Mouse (Mus musculus) megakaryocyte-erythroid progenitor cell, adult 5 weeks (primary cell): ENCODE data around the gene Amd1. TPM values are rescaled to one million over a fixed set of nuclear protein-coding genes. Genes with fewer than 3 reads are reported as not detected.

Source experiments
- polyA plus RNA-seq: library from polyadenylated mRNA; stranded (reverse); fragments of >175 nt; gene quantifications from 2 replicates; pipeline ENCODE4 v1.2.3, GENCODE M21; 2012

The Amd1 gene
- 3.0 and 3.4 TPM in 2 replicates for polyA plus RNA-seq

DNA sequence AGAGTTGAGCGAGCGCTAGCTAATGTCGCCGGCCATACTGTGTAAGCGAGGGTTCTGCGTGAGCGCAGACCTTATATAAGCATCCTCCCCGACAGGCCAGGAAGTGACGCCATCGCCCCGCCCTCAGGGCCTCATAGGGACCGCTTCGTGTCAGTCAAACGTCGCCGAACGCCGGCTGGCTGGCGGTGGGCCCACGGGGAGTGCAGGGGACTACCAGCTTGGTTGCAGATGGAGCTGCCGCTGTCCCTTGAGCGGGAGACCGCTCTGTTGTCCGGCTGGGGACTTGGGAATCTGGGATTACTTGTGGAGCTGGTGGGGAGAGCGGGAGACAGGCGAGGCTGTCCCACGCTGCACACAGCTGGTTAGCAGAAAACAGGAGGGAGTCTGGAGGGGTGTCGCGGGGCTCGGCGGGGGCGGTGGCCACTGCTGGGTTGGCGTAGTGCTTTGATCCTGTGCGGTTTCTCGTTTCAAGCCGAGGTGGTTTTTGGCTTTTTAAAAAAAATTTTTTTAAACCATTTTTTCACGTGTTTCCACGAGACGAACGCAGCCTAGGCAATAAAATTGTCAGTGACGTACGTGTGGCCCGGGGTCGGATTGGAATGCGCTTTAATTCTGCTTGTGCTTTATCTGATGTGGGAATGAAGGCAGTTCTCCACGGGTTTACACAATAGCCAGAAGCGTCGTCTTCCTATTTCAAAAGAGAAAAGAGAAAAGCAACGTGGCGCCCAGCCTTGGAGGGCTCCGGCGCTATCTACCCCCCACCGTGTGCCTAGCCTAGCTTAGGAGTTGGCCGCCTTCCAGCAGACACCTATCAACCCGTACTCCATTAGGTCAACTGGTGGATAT, at the start of gene Amd1:
TSS of gene Amd1 (minus strand) at position 47 of the 846 bp plus-strand sequence.

DNA sequence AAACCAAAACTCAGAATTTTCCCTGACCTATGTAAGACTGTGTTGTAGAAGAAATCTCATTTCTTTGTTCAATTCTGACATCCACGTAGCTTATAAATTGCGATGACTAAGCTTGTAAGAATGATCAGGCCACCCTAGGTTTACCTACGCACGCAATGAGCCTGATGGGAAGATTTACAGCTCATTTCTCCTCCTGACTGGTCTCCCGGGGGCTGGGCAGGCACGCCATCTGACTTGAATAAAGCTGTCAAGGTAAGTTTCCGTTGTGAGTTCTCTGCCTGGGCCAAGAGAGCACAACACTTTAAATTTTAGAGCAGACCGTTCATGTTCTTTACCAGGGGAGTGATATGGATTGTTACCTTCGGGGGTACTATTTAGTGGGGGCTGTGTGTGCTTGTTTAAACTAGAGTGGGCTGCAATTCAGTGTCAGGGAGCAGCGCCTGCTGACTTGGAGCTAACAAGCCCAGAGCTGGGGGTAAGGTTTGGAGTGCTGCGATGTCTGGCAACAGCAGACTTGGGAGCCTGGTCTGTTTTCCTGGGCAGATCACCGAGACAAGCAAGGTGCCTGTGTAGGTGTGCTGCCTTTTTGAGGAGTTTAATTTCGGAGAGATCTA, 37.5 kb upstream of the Amd1 start, which contains the start of gene Cdk19:
TSS of gene Cdk19 (plus strand) at position 214 of the 614 bp plus-strand sequence.

DNA sequence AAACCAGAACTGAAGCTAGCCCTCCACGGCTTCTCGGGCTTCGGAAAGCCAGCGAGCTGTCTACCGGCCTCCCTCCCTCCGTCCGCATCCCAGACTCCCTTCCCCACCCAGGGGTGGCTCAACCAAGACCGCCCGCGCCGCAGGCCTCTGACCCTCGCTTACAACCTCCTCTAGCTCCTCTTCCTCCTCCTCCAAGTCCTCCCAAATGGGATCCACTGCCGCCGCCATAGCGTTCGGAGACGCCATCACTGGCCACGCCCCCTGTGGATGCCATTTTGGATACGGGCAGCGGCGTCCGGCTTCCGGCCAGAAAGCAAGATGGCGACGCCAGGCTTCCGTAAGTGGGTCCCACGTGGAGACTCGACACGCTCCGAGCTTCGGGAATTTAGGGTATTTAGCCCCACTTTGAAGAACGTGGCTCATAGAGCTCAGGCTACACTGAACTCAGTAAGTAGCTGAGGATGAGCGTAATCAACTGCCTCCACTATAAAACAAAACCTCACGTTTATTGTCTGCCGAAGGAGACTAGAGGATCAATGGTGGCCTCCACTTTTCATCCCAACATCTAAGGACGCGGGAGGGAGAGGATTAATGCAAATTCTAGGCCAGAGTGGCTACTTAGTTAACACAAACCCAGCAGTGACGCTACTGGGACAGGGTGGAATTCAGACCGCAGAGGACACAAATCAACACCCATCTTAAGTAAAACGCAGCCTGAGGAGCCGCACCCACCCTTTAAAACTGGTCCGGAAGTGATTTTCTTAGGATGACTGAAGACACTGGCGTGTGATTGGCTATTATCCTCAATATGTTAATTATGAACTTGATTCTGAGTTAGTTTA, 44.4 kb downstream of the Amd1 start, which contains the start of gene Gtf3c6:
TSS of gene Gtf3c6 (minus strand) at position 695 of the 842 bp plus-strand sequence.

DNA sequence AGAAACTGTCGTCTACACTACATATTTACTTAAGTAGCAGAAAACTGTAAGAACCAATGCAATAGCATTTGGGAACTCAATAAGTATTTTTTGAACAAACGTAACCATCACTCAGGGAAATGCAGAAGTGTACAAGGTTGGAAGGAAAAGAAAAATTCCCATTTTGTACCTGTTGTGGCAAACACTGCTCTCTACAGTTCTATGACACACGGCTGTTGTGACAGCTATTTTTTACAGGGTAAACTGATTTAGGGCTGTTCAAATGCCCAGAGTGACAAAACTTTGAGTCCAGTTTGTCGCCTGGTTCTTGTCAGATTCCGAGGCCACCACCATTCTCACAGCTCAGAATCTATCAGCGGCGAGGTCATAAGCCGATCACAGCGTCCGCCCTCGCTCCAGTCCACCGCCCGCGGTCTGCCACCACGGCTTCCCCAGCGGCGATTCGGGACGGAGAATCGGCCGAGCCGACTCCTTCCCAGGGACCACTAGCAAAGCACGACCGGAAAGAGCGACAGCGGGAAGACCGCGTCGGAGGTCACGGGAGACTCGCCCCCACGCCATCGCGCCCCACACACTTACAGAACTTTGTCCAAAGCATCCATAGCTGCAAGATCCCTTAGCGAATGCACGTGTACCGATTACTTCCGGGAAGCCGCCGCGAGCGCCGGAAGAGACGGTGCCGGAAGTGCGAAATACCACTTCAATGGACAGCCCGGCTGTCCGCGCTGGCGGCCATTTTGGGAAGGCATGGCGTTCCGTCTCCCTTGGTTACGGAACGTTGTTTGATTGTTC, 55.4 kb downstream of the Amd1 start, which contains the start of gene Rpf2:
TSS of gene Rpf2 (minus strand) at position 663 of the 792 bp plus-strand sequence.

Other genes starting within 250 kb of the Amd1 start
- 8.6 and 9.6 TPM in 2 replicates for gene Slc16a10, start 159.9 kb downstream of the Amd1 start, polyA plus RNA-seq
- 3.0 and 4.7 TPM in 2 replicates for gene Rpf2, start 55.1 kb downstream of the Amd1 start, polyA plus RNA-seq
- gene Gtf3c6, start 44.1 kb downstream of the Amd1 start, polyA plus RNA-seq = 17.8 and 21.7 TPM in 2 replicates
- gene Cdk19, start 37.4 kb upstream of the Amd1 start, polyA plus RNA-seq = 11.1 and 16.6 TPM in 2 replicates